Mouse (Mus musculus) CH12.LX (cell line): ENCODE measurements around the gene Cdkl4.

Experiments used
- CTCF ChIP-seq, 2 experiments: IDR thresholded peaks in 1 of 2; conservative IDR thresholded peaks in 1 of 2; 2 replicates each; pipeline ENCODE4 v1.5.1; 2011 to 2012; ENCODE audit warnings: low read depth in 2 of 2, low read length in 2 of 2, improper control_type of control experiment in 1 of 2, inconsistent platforms in 1 of 2, mild to moderate bottlenecking in 1 of 2, moderate library complexity in 1 of 2
- ELF1 ChIP-seq: IDR thresholded peaks from 2 replicates; pipeline ENCODE4 v1.6.1; 2014; ENCODE audit warnings: low read depth, mild to moderate bottlenecking, inconsistent platforms, low read length, improper control_type of control experiment
- MAX ChIP-seq: IDR thresholded peaks from 2 replicates; pipeline ENCODE4 v1.6.1; 2011; ENCODE audit warnings: low read length, improper control_type of control experiment
- NRF1 ChIP-seq: IDR thresholded peaks from 2 replicates; pipeline ENCODE4 v1.6.1; 2014; ENCODE audit warnings: low read depth, mild to moderate bottlenecking, inconsistent platforms, low read length, improper control_type of control experiment, moderate library complexity
- POLR2A ChIP-seq: IDR thresholded peaks from 2 replicates; pipeline ENCODE4 v1.6.1; 2011; ENCODE audit warnings: low read depth, mild to moderate bottlenecking, improper control_type of control experiment, low read length
- POLR2AphosphoS2 ChIP-seq: IDR thresholded peaks from 2 replicates; pipeline ENCODE4 v1.6.1; 2011; ENCODE audit warnings: low read depth, low read length, improper control_type of control experiment
- TBP ChIP-seq: conservative IDR thresholded peaks from 2 replicates; pipeline ENCODE4 v1.6.1; 2011; ENCODE audit warnings: low read depth, low read length, improper control_type of control experiment
- USF2 ChIP-seq: conservative IDR thresholded peaks from 2 replicates; pipeline ENCODE4 v1.6.1; 2011; ENCODE audit warnings: low read depth, low read length, improper control_type of control experiment
- ZNF384 ChIP-seq: IDR thresholded peaks from 2 replicates; pipeline ENCODE4 v1.6.1; 2012; ENCODE audit warnings: low read depth, low read length, improper control_type of control experiment, inconsistent platforms

DNA sequence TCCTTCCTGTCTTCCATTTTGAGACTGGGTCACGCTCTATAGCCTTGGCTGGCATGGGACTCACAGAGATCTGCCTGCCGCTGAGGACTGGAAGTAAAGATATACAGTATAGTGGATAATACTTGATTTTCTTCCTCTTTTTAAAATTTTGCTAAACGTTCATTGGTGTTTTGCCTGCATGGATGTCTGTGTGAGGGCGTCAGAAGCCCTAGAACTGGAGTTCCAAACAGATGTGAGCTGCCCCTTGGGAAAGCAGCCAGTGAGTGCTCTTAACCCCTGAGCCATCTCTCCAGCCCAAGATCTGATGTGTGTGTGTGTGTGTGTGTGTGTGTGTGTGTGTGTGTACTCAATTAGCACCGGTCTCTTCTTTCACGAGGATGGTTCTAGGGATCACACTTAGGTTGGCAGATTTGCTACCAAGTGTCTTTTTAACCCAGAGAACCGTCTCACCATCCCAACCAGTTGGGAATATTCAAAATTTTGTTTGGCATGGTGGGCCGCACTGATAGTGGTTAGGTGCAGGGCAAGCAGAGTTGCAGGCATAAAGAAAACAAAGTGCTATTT is 80.9 kb downstream of the Cdkl4 start:
- TF ChIP-seq CTCF (conservative IDR thresholded peaks at IDR 0.05 in 1 of 2, IDR thresholded peaks at IDR 0.05 in 1 of 2; ENCODE audit: low read depth in 2 of 2, low read length in 2 of 2) (no peak), POLR2A (no peak), MAX (no peak), USF2 (no peak), ELF1 (no peak), TBP (no peak), POLR2AphosphoS2 (no peak), ZNF384 (no peak), NRF1 (no peak)
